Mouse (Mus musculus) adipocyte (in vitro differentiated cells): ENCODE data around the gene Gm12886.

Experiments used
- DNase-seq: peaks from one replicate; pipeline ENCODE4 v3.0.0-alpha.2; 2016; ENCODE audit warnings: low spot score

Gm12886 gene

DNA sequence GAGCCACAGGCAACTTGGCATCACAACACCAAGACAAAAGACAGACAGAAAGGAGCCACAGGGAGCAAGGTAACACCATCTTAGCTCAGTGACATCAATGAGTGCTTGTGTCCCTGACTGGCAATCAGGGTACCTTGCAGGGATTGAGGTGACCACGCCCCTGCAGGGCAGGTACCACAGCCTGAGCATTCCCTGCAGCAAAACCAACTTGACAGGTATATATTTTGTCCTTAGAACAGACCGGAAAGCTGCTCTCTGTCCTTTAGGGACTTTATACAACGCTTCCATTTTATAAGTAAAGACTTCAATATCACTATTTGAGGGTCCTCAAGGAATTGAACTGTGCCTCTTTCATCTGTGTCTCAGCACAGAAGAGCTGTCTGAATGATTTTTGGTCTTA lies at the start of gene Gm12886:
Gene Gm12886 (minus strand): TSS at position 101 of the 400 bp plus-strand sequence.
- no peak for DNase-seq
